Mouse (Mus musculus): ENCODE results near the gene Nfat5. TPM values are rescaled to one million over a fixed set of nuclear protein-coding genes. Genes with fewer than 3 reads are reported as not detected.

Nfat5 gene
- polyA plus RNA-seq, 1 experiment from 2014 or later, result 8.2 TPM

GRCm38 (mm10) chr8:107413881-107414280 is 120.6 kb downstream of the Nfat5 start:
- no peaks in the 10 kb centered on the region for H3K27me3 ChIP-seq (replicated peaks; ENCODE audit: control insufficient read depth, insufficient read depth, low read length)
- no peaks in the 10 kb centered on the region for H3K4me1 ChIP-seq (replicated peaks; ENCODE audit: control insufficient read depth, insufficient read depth, low read length)
- H3K9ac ChIP-seq (ENCODE audit: low read depth, low read length), result no peak overlapping the region
- WGBS, result 89% methylated on average over 10 of the region's 10 CpGs
- H3K4me3 ChIP-seq (ENCODE audit: low read depth, low read length), result no peak overlapping the region
- no peak overlapping the region for H3K4me2 ChIP-seq
- H3K9me3 ChIP-seq (ENCODE audit: control insufficient read depth, low read length), result no peaks in the 10 kb centered on the region
- ATAC-seq (replicated peaks; ENCODE audit: low FRiP score) (no peak), DNase-seq (ENCODE audit: low spot score) (no peak)
- H3K36me3 ChIP-seq (ENCODE audit: control insufficient read depth, insufficient read depth, low read length), result peaks cover 58% of the 10 kb centered on the region
- H3K27ac ChIP-seq (ENCODE audit: low read depth, low read length), result no peak overlapping the region

- 95% methylated on average over 12 of the region's 12 CpGs for WGBS
- ATAC-seq (replicated peaks; ENCODE audit: low FRiP score), result no peak
These were observed 123.7 kb downstream of the Nfat5 start for GRCm38 (mm10) chr8:107417001-107417400.

GRCm38 (mm10) chr8:107424176-107424575 is 130.9 kb downstream of the Nfat5 start:
- no peak overlapping the region for H3K27ac ChIP-seq (ENCODE audit: low read depth, low read length)
- H3K9me3 ChIP-seq (ENCODE audit: control insufficient read depth, low read length), result no peaks in the 10 kb centered on the region
- peak overlapping the region; percentile 92 for H3K4me3 ChIP-seq (ENCODE audit: low read depth, low read length)
- H3K36me3 ChIP-seq (ENCODE audit: control insufficient read depth, insufficient read depth, low read length), result peaks cover 30% of the 10 kb centered on the region
- 14% methylated on average over 9 of the region's 9 CpGs for WGBS
- peak overlapping the region; percentile 97 for H3K9ac ChIP-seq (ENCODE audit: low read depth, low read length)
- ATAC-seq (replicated peaks; ENCODE audit: low FRiP score) (peak; percentile 2; the same call in 1 of the 2 replicates), DNase-seq (ENCODE audit: low spot score) (no peak)
- H3K4me1 ChIP-seq (replicated peaks; ENCODE audit: control insufficient read depth, insufficient read depth, low read length), result peaks cover 20% of the 10 kb centered on the region
- H3K4me2 ChIP-seq, result peak overlapping the region; percentile 79
- no peaks in the 10 kb centered on the region for H3K27me3 ChIP-seq (replicated peaks; ENCODE audit: control insufficient read depth, insufficient read depth, low read length)

More at GRCm38 (mm10) chr8:107417001-107417400, 123.7 kb downstream of the Nfat5 start:
- Histone ChIP-seq H3K27ac (ENCODE audit: low read depth, low read length) (no peak overlapping the region), H3K27me3 (replicated peaks; ENCODE audit: control insufficient read depth, insufficient read depth, low read length) (no peaks in the 10 kb centered on the region), H3K9ac (ENCODE audit: low read depth, low read length) (no peak overlapping the region), H3K36me3 (ENCODE audit: control insufficient read depth, insufficient read depth, low read length) (peaks cover 73% of the 10 kb centered on the region), H3K4me1 (replicated peaks; ENCODE audit: control insufficient read depth, insufficient read depth, low read length) (peaks cover 6% of the 10 kb centered on the region), H3K4me3 (ENCODE audit: low read depth, low read length) (no peak overlapping the region), H3K4me2 (no peak overlapping the region), H3K9me3 (ENCODE audit: control insufficient read depth, low read length) (no peaks in the 10 kb centered on the region)
- no peak for DNase-seq (ENCODE audit: low spot score)

- Histone ChIP-seq H3K27me3 (replicated peaks; ENCODE audit: control insufficient read depth, insufficient read depth, low read length) (no peaks in the 10 kb centered on the region), H3K9ac (ENCODE audit: low read depth, low read length) (peak within 1 kb of the TSS; percentile 97), H3K4me3 (ENCODE audit: low read depth, low read length) (peak within 1 kb of the TSS; percentile 92), H3K9me3 (ENCODE audit: control insufficient read depth, low read length) (no peaks in the 10 kb centered on the region), H3K4me1 (replicated peaks; ENCODE audit: control insufficient read depth, insufficient read depth, low read length) (peaks cover 20% of the 10 kb centered on the region), H3K27ac (ENCODE audit: low read depth, low read length) (peak within 1 kb of the TSS; percentile 75), H3K36me3 (ENCODE audit: control insufficient read depth, insufficient read depth, low read length) (peaks cover 24% of the 10 kb centered on the region), H3K4me2 (peak within 1 kb of the TSS; percentile 79)
- DNase-seq (ENCODE audit: low spot score) (peak; percentile 96), ATAC-seq (replicated peaks; ENCODE audit: low FRiP score) (peak; percentile 99)
- WGBS, result under 1% methylated on average over 50 of the region's 50 CpGs
These were observed 131.4 kb downstream of the Nfat5 start, which contains the start of gene Nob1 for GRCm38 (mm10) chr8:107424597-107425229. Gene Nob1, minus strand, starts transcription at chr8:107425051.

- no peak overlapping the region for H3K27ac ChIP-seq (ENCODE audit: low read depth, low read length)
- 35% methylated on average over 8 of the region's 8 CpGs for WGBS
- H3K9me3 ChIP-seq (ENCODE audit: control insufficient read depth, low read length), result no peaks in the 10 kb centered on the region
- 0 out of 2 replicates have a peak overlapping the region, but pooled peaks have one; percentile 79 for H3K4me2 ChIP-seq
- peaks cover 20% of the 10 kb centered on the region for H3K4me1 ChIP-seq (replicated peaks; ENCODE audit: control insufficient read depth, insufficient read depth, low read length)
- ATAC-seq (replicated peaks; ENCODE audit: low FRiP score), result no peak
- peak overlapping the region; percentile 92 for H3K4me3 ChIP-seq (ENCODE audit: low read depth, low read length)
- H3K27me3 ChIP-seq (replicated peaks; ENCODE audit: control insufficient read depth, insufficient read depth, low read length), result no peaks in the 10 kb centered on the region
- no peak for DNase-seq (ENCODE audit: low spot score)
- H3K36me3 ChIP-seq (ENCODE audit: control insufficient read depth, insufficient read depth, low read length), result peaks cover 20% of the 10 kb centered on the region
- no peak overlapping the region for H3K9ac ChIP-seq (ENCODE audit: low read depth, low read length)
These were observed 131.9 kb downstream of the Nfat5 start for GRCm38 (mm10) chr8:107425230-107425597.

Other genes with a start within 250 kb of the Nfat5 start
- 44.9 and 45.5 TPM in 2 replicates for gene Pdf, start 244.9 kb upstream of the Nfat5 start, polyA plus RNA-seq (2014; fragmentation: Nextera tagmentation; extraction: Ambion mirVana)
- gene Cog8, start 236.8 kb upstream of the Nfat5 start, polyA plus RNA-seq (2014; fragmentation: Nextera tagmentation; extraction: Ambion mirVana), result 40.4 and 40.6 TPM in 2 replicates
- gene Nip7, start 236.6 kb upstream of the Nfat5 start, polyA plus RNA-seq (2014; fragmentation: Nextera tagmentation; extraction: Ambion mirVana), result 131 and 132 TPM in 2 replicates
- 4.8 and 5.9 TPM in 2 replicates for gene Tmed6, start 227.8 kb upstream of the Nfat5 start, polyA plus RNA-seq (2014; fragmentation: Nextera tagmentation; extraction: Ambion mirVana)
- gene Terf2, start 196.9 kb upstream of the Nfat5 start, polyA plus RNA-seq (2014; fragmentation: Nextera tagmentation; extraction: Ambion mirVana), result 8.7 and 11.3 TPM in 2 replicates
- gene Cyb5b, start 142.8 kb upstream of the Nfat5 start, polyA plus RNA-seq (2014; fragmentation: Nextera tagmentation; extraction: Ambion mirVana), result 77.1 and 85.4 TPM in 2 replicates
- 12.5 and 15.9 TPM in 2 replicates for gene Nqo1, start 109.7 kb downstream of the Nfat5 start, polyA plus RNA-seq (2014; fragmentation: Nextera tagmentation; extraction: Ambion mirVana)
- 92.9 and 93.3 TPM in 2 replicates for gene Nob1, start 131.6 kb downstream of the Nfat5 start, polyA plus RNA-seq (2014; fragmentation: Nextera tagmentation; extraction: Ambion mirVana)
- 37.6 and 40.2 TPM in 2 replicates for gene Wwp2, start 142.9 kb downstream of the Nfat5 start, polyA plus RNA-seq (2014; fragmentation: Nextera tagmentation; extraction: Ambion mirVana)